Mouse (Mus musculus) G1E (cell line): Measurements from ENCODE around the gene Cpeb1. TPM values are rescaled to one million over a fixed set of nuclear protein-coding genes. Genes with fewer than 3 reads are reported as not detected.

ENCODE experiments used
- ATAC-seq: 2 replicates; pipeline ENCODE4 v1.8.0; 2016; ENCODE audit warnings: mild to moderate bottlenecking; ENCODE audit not compliant: insufficient number of reproducible peaks, poor library complexity, low FRiP score, severe bottlenecking; ENCODE audit errors: extremely low read depth
- DNase-seq: peaks from one replicate; pipeline ENCODE4 v3.0.0; 2012; ENCODE audit warnings: low spot score
- H3K27me3 ChIP-seq: 2 replicates; pipeline ENCODE4 v1.6.1; 2012; ENCODE audit warnings: mild to moderate bottlenecking, low read length, inconsistent platforms; ENCODE audit not compliant: insufficient read depth
- H3K36me3 ChIP-seq: replicated peaks from 2 replicates; pipeline ENCODE3; 2012; ENCODE audit warnings: mild to moderate bottlenecking, inconsistent platforms
- H3K4me1 ChIP-seq: 2 replicates; pipeline ENCODE4 v1.6.1; 2012; ENCODE audit warnings: low read depth, low read length, inconsistent platforms, mixed read lengths; ENCODE audit not compliant: insufficient read depth
- H3K4me3 ChIP-seq: 2 replicates; pipeline ENCODE4 v1.5.1; 2012; ENCODE audit warnings: low read depth, mild to moderate bottlenecking, inconsistent platforms, low read length, moderate library complexity, mixed read lengths
- H3K9me3 ChIP-seq: replicated peaks from 2 replicates; pipeline ENCODE4 v1.6.1; 2012; ENCODE audit warnings: inconsistent platforms
- CTCF ChIP-seq: IDR thresholded peaks from 2 replicates; pipeline ENCODE4 v1.5.1; 2012; ENCODE audit warnings: low read depth, low read length, inconsistent platforms, mixed read lengths
- GATA1 ChIP-seq: IDR thresholded peaks from 2 replicates; pipeline ENCODE4 v1.6.1; 2012; ENCODE audit warnings: borderline replicate concordance, low read length, inconsistent platforms, mixed read lengths
- GATA2 ChIP-seq: IDR thresholded peaks from 2 replicates; pipeline ENCODE4 v1.6.1; 2012; ENCODE audit warnings: low read depth, low read length, inconsistent platforms, borderline replicate concordance
- POLR2AphosphoS5 ChIP-seq: IDR thresholded peaks from 2 replicates; pipeline ENCODE4 v1.6.1; 2012; ENCODE audit warnings: low read depth, low read length, inconsistent platforms; ENCODE audit not compliant: insufficient replicate concordance
- TAL1 ChIP-seq: conservative IDR thresholded peaks from 2 replicates; pipeline ENCODE4 v1.6.1; 2012; ENCODE audit warnings: low read depth, low read length, inconsistent platforms, mixed read lengths
- polyA plus RNA-seq: library from polyadenylated mRNA; stranded (reverse); fragments of >175 nt; gene quantifications from 2 replicates; pipeline ENCODE4 v1.2.3, GENCODE M21; 2012
- total RNA-seq, 2 experiments: library from RNA; stranded (forward) in 1 of 2; stranded (reverse) in 1 of 2; fragments of 200-1000 nt in 1 of 2; fragments of >200 nt in 1 of 2; fragmentation: Nextera tagmentation in 1 of 2; gene quantifications; 2 replicates each; pipeline ENCODE4 v1.2.3; 2014 to 2017

Gene Cpeb1
- total RNA-seq (2014; fragmentation: Nextera tagmentation) (not detected in 2 replicates), total RNA-seq (2017) (0.06 and 0.22 TPM in 2 replicates), polyA plus RNA-seq (not detected in 2 replicates)

DNA sequence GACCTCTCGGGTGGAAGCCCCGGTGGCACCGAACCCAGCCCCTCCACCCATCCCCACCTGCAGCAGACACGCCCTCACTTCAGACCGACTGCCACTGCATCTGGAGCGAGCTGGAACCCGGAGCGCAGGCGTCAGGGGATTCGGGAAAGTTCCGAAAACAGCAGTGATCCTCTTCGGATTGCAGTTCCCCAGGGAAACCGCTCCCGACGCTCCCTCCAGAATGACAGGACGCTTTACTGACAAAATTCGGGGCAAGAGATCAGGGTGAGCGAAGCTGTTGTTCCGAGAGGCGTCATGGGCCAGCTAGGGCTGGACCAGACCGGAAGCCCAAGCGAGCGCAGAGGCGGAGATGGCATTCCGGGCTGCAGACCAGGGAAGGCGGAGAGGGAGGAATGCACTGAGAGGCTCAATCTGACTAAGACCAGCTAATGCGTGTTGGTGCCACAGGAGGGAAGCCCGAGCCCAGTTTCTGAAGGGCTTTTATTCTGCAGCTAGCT, at the start of gene Cpeb1:
TSS of gene Cpeb1 (minus strand) at position 311 of the 497 bp plus-strand sequence.
- no peak for ATAC-seq

DNA sequence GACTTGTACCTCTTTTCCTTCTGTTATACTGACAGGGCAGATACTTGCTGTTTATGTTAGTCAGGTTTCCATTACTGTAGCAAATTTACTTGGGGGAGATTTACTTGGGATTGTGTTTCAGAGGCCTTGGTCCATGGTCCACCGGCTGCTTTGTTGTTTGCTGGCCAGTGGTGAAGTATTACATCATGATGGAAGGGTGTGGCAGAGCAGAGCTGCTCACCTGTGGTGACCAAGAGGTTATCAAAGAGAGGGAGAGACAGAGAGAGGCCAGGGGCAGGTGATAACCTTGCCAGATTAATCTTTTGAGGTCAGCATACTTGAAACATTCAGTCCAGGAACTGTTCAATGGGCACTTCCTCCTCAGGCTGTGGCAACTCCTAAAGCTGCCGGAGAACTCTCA, 45.8 kb upstream of the Cpeb1 start:
- no peak for ATAC-seq
- no peak overlapping the region for H3K4me3 ChIP-seq
- peaks cover 27% of the 10 kb centered on the region for H3K4me1 ChIP-seq
- DNase-seq: no peak
- H3K9me3 ChIP-seq: no peaks in the 10 kb centered on the region
- peaks cover 11% of the 10 kb centered on the region; the same call in 1 of the 2 replicates for H3K27me3 ChIP-seq
- H3K36me3 ChIP-seq: no peaks in the 10 kb centered on the region
- TF ChIP-seq CTCF: no peak
- no peak for TF ChIP-seq POLR2AphosphoS5
- no peak for TF ChIP-seq GATA1
- no peak for TF ChIP-seq GATA2
- TF ChIP-seq TAL1: no peak

More for the DNA sequence above, at the start of gene Cpeb1:
- DNase-seq: no peak
- Histone ChIP-seq H3K9me3 (peaks cover 22% of the 10 kb centered on the region), H3K27me3 (peaks cover 6% of the 10 kb centered on the region; the same call in 1 of the 2 replicates), H3K36me3 (no peaks in the 10 kb centered on the region), H3K4me1 (no peaks in the 10 kb centered on the region), H3K4me3 (no peak within 1 kb of the TSS)
- TF ChIP-seq GATA2 (no peak), GATA1 (no peak), POLR2AphosphoS5 (no peak), TAL1 (no peak), CTCF (no peak)

DNA sequence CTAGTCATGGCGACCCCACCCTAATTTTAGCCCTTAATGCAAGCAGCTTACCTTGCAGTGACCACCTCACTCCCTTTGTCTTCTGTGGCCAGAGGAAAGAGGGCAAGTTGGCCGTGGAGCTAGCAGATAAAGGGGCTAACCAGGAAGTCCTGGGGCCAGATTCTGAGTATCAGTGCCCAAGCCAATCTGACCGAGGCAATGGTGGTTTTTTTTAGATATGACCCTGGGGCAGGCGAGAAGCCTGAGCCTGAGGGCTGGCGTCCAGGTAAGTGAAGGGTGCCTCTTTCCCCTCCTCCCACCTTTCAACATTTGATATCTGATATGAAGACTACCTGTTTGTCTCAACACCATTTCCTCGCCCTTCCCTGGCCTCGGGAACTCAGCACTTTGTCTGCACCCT, 42.9 kb upstream of the Cpeb1 start, which contains the start of gene BC048679:
TSS of gene BC048679 (minus strand) at position 101 of the 400 bp plus-strand sequence.
- no peaks in the 10 kb centered on the region for H3K36me3 ChIP-seq
- peaks cover 24% of the 10 kb centered on the region; the same call in 1 of the 2 replicates for H3K27me3 ChIP-seq
- no peak for DNase-seq
- no peak within 1 kb of the TSS for H3K4me3 ChIP-seq
- H3K4me1 ChIP-seq: peaks cover 27% of the 10 kb centered on the region
- no peaks in the 10 kb centered on the region for H3K9me3 ChIP-seq
- TF ChIP-seq GATA1 (no peak), CTCF (no peak), GATA2 (no peak), POLR2AphosphoS5 (no peak), TAL1 (no peak)
- ATAC-seq: no peak

DNA sequence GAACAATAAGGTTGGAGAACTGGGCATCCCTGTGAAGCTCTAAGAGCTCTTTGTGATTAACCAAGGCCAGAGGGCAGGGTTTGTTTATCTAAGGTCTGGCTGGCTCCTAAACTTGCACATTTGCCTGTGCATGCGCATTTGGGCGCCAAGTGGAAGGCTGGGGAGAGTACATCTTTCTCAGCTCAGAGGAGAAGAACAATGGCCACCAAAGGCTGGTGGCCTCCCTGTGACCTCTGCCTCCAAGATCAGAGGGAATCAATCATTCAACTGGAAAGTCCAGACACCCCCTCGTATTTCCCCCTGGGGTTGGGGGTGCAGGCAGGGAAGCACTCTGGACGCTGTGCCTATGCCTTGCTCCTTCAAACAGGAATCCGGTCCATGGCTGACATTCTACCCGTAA, 41.9 kb upstream of the Cpeb1 start:
- DNase-seq (no peak), ATAC-seq (no peak)
- Histone ChIP-seq H3K36me3 (no peaks in the 10 kb centered on the region), H3K27me3 (peaks cover 18% of the 10 kb centered on the region; the same call in 1 of the 2 replicates), H3K4me3 (no peak overlapping the region), H3K4me1 (peaks cover 27% of the 10 kb centered on the region), H3K9me3 (no peaks in the 10 kb centered on the region)
- no peak for TF ChIP-seq CTCF
- TF ChIP-seq POLR2AphosphoS5: no peak
- TF ChIP-seq GATA2: no peak
- TF ChIP-seq TAL1: no peak

GRCm38 (mm10) chr7:81493331-81494021, 38.2 kb upstream of the Cpeb1 start, which contains the start of gene Ap3b2:
TSS of gene Ap3b2 (minus strand) at chr7:81493925.
- Histone ChIP-seq H3K36me3 (no peaks in the 10 kb centered on the region), H3K9me3 (no peaks in the 10 kb centered on the region), H3K4me1 (peaks cover 8% of the 10 kb centered on the region; the same call in 1 of the 2 replicates), H3K27me3 (peaks cover 23% of the 10 kb centered on the region; the same call in 1 of the 2 replicates), H3K4me3 (peak within 1 kb of the TSS; percentile 13; the same call in 1 of the 2 replicates)
- DNase-seq: no peak
- no peak for ATAC-seq
- TF ChIP-seq POLR2AphosphoS5 (no peak), GATA1 (no peak), CTCF (no peak), GATA2 (no peak), TAL1 (no peak)

- ATAC-seq (no peak), DNase-seq (no peak)
- no peaks in the 10 kb centered on the region for H3K9me3 ChIP-seq
- no peaks in the 10 kb centered on the region for H3K36me3 ChIP-seq
- peaks cover 20% of the 10 kb centered on the region; the same call in 1 of the 2 replicates for H3K27me3 ChIP-seq
- TF ChIP-seq CTCF (no peak), POLR2AphosphoS5 (no peak)
- no peaks in the 10 kb centered on the region for H3K4me1 ChIP-seq
- H3K4me3 ChIP-seq: no peak overlapping the region
Measured at GRCm38 (mm10) chr7:81492628-81493027, 37.4 kb upstream of the Cpeb1 start.
